Mouse (Mus musculus) adrenal gland, postnatal 36 days (tissue): ENCODE measurements around the gene 4632433K11Rik. TPM values are rescaled to one million over a fixed set of nuclear protein-coding genes. Genes with fewer than 3 reads are reported as not detected.

Experiments used
- DNase-seq, 2 experiments: peaks; one replicate each; pipeline ENCODE4 v3.0.0; 2021; ENCODE audit warnings: mixed read lengths in 1 of 2
- total RNA-seq, 2 experiments: library from RNA; stranded (reverse); gene quantifications; 2 replicates each; pipeline ENCODE4 v1.2.3; 2021

The 4632433K11Rik gene
- total RNA-seq, 2 experiments from 2014 or later, result not detected

DNA sequence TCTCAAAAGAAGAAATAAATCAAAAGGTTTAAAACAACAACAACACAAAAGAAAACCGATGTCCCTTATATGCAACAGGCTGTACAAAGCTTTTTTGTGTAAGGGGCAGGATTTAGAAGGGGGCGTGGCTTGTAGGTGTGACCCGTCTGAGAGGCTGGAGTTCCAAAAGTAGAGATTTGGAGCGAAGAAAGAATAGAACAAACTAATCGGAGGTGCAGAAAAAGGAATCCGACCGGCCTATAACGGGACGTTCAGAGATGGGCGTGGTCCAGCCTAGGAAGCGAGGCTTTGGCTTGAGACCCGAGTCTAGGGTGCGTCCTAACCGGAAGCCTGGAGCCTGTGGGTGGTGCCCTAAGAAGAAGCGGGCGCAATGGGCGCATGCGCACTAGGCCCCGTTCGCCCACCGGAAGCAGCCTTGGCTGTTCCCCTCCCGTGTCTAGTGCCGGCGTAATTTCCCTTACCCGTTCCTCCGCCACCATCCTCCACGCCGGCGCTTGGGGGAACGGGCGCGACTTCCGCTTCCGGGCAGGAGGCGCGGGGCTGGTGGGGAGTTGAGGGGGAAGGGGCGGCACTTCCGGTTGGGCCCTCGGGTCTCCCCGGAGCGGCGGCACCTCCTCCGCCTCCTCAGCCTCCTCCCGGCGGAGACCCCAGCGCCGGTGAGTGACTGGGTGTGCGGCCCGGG is 13.8 kb upstream of the 4632433K11Rik start, which contains the start of the genes Zfp865 and Ccdc106:
Zfp865 (plus strand) TSS at position 377 of the 682 bp plus-strand sequence.
Ccdc106 (plus strand) TSS at position 554 of the 682 bp plus-strand sequence.
- peak; percentile 99 to 100 for DNase-seq

DNA sequence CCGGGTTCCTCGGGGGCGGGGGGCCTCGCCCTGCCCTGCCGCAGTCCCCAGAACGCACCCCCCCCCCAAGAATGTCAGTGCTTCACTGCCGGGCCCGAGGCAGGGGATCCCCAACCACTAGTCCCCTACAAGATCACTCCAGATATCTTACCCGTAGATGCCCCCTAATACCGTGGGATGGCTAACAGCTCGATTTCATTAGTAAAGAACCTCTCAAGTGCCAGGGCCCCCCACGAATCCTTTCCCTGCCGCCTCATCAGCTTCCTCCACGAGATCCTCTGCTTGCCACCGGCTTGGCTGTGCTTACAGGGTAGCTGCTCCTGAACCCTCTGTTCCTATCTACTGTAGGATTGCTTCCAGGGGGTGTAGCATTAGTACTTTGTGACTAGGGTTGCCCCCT is 13.2 kb upstream of the 4632433K11Rik start:
- DNase-seq, result no peak

DNA sequence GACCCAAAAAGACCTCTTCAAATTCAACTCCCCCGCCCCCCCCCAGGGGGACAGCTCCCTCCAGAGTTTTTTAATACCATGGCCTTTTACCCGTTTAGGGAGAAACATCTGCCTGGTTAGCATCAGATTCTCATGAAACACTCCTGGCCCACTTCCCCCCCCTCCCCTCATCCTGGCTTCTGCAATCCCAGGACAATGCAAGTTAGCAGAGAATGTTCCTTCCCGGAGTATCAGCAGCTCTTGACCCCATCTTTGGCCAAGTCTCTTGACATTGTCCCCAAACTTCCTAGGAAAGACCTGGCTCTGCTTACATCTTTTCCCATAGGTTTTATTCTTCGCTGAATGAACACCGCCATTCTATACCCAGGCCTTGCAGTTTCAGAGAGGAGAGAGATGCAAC is 12.7 kb upstream of the 4632433K11Rik start:
- DNase-seq, result no peak

DNA sequence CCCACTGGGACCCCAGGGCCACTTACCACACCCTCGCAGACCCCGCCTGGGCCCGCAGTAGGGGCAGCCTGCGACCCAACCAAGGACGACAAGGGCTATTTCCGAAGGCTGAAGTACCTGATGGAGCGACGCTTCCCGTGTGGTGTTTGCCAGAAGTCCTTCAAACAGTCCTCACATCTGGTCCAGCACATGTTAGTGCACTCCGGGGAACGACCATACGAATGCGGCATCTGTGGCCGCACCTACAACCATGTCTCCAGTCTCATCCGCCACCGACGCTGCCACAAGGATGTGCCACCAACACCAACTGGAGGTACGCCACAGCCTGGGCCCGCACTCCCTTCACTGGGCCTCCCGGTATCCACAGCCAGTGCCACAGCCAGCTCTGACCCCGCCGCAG is 4.4 kb upstream of the 4632433K11Rik start:
- no peak for DNase-seq

DNA sequence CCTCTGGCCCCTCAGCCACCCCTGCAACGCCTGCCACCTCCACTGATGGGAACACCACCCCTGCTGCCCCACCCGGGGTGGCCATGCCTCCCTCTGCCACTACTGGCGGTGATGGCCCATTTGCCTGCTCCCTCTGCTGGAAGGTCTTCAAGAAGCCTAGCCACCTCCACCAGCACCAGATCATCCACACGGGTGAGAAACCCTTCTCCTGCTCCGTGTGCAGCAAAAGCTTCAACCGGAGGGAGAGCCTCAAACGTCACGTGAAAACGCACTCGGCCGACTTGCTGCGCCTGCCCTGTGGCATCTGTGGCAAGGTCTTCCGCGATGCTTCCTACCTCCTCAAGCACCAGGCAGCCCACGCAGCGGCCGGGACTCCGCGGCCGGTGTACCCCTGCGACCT is 4.0 kb upstream of the 4632433K11Rik start:
- no peak for DNase-seq

DNA sequence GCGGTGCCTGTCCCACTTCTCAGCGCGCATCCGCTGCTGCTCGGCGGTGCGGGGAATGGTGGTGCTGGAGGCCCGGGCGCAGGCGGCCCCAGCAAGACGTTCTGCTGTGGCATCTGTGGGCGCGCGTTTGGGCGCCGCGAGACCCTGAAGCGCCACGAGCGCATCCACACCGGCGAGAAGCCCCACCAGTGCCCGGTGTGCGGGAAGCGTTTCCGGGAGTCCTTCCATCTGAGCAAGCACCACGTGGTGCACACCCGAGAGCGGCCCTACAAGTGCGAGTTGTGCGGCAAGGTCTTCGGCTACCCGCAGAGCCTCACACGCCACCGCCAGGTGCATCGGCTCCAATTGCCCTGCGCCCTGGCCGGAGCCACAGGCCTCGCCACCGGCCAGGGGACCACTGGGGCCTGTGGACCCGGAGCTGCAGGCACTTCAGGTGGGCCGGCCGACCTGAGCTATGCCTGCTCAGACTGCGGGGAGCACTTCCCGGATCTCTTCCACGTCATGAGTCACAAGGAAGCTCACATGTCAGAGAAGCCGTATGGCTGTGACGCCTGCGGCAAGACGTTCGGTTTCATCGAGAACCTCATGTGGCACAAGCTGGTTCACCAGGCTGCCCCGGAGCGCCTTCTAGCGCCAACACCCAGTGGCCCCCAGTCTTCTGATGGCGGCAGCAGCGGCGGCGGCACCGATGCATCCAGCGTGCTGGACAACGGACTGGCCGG is 3.2 kb upstream of the 4632433K11Rik start:
- no peak for DNase-seq

GRCm38 (mm10) chr7:5031496-5031895 is 2.4 kb upstream of the 4632433K11Rik start:
- DNase-seq, result no peak

GRCm38 (mm10) chr7:5035628-5036027 is 1.7 kb downstream of the 4632433K11Rik start:
- no peak for DNase-seq

- no peak for DNase-seq
Observed at GRCm38 (mm10) chr7:5036136-5036535, 2.2 kb downstream of the 4632433K11Rik start.

DNA sequence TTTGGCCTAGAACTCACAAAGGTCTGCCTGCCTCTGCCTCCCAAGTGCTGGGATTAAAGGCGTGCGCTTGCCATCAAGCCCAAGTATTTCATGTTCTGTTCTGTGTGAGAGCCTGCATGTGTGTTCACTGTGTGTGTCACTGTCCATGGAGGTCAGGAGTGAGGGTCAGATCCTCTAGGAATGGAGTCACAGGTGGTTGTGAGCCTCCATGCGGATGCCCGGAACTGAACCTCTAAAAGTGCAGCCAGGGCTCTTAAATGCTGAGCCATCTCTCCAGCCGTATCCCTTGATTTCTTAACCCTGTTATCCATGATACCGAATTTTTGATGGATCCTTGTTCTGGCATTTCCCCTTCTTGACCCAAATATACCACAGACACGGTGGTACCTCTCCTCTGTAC is 3.1 kb downstream of the 4632433K11Rik start:
- no peak for DNase-seq

DNA sequence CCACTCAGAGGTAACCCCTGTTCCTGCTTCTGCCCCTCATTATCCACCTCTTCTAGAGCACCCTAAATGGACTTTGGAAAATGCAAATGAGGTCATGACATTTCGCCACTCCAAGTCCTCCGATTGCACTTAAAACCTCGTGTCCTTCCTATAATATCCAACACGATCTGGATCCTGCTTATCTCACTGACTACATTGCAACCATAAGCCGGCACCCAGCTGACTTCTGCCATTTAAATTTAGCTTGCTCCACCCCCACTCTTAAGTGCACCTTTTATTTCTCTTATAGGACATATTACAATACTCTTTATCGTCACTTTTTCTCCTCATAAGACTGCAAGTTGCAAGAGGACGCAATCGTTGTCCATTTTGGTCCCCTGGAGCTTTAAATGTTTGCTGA is 3.5 kb downstream of the 4632433K11Rik start:
- no peak for DNase-seq

- peak; percentile 95 to 97 for DNase-seq
Observed at GRCm38 (mm10) chr7:5038109-5038732, 4.3 kb downstream of the 4632433K11Rik start, which contains the start of gene Zfp784. Zfp784 (minus strand) TSS chr7:5038446.

- no peak for DNase-seq
Observed at GRCm38 (mm10) chr7:5038940-5039339, 5.0 kb downstream of the 4632433K11Rik start.

DNA sequence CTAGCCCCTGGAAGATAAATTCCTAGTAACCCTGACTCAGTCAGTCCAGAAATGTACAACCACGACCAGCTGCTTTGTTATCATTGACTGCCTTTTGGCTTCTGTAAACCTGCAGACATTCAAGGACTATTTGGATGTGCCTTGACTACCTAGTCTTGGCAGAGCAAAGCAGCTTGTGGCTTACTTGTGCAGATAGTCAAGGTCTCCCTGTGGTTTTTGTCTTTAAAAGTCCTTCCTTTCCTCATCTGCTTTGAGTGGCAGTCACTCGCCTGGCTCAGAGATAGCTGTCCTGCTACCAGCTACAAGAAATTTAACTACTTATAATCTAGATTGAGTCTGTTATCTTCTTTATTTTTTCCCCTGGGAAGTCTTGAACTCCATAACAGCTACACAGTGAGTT is 11.1 kb downstream of the 4632433K11Rik start:
- no peak for DNase-seq

- no peak for DNase-seq
Observed at GRCm38 (mm10) chr7:5046112-5046511, 12.2 kb downstream of the 4632433K11Rik start.

DNA sequence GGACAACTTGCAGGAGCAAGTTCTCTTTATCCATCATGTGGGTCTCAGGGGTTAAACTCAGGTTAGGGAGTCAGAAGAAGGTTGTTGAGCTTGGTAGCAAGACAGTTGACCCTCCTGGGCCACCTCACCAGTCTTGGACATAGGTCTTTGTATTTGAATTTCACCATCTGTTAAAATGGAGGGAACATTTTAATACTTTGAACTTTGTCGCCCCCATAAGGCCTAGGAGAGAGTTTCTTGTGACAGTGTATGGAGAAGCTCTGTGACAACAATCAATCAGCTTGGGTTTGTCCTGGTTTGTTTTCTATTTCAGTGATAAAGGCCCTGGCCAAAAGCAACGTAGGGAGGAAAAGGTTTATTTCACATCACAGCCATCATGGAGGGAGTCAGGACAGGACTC is 13.4 kb downstream of the 4632433K11Rik start:
- no peak for DNase-seq

DNA sequence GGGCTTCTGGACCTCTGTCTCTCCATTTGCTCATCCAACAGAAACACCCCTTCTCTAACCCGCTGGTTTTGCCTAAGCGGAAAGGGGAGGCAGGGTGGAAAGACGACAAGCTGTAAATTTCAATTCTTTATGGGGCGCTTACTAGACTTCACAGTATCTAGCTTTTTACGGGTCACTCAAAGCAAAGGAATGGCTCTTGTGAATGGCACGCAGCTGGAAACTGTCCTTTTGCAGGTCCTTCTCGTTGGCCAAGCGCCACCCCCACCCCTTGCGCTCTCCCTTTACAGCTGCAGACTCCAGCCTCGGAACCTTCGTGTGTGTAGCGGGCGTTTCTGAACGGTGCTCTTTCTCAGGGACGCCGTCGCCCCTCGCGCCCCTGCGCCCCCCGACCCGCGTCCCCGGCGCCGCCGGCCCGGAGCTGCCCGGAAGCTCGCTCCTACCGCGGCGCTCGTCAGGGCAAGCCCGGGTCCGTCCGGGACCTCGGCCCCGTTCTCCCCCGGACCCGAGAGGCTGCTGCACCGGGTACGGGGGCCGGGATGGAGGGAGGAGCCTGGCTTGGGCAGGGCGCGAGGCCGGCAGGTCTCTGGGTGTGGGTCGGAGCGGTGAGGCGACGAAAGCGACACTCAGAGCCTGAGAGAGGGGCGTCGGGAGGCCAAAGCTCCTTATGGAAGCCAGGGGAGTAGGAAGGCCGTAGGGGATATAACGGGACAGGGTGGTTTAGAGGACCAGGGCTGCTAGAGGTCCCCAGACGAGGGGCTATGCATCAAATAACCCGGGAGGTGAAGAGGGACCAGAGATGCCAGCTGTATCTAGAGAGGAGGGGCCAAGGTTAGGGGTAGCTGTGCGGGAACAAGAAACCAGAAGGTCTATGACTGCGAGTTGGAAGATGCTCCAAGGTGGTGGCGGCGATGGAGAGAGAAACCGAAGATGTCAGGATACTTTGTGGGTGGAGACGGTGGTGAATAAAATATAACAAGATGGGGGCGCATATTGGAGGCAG is 17.6 kb downstream of the 4632433K11Rik start, which contains the start of gene Zfp580:
Zfp580 (plus strand) TSS at position 346 of the 1,000 bp plus-strand sequence.
- DNase-seq, result peak; percentile 78 to 87

GRCm38 (mm10) chr7:5052438-5052837 is 18.5 kb downstream of the 4632433K11Rik start:
- DNase-seq, result no peak

DNA sequence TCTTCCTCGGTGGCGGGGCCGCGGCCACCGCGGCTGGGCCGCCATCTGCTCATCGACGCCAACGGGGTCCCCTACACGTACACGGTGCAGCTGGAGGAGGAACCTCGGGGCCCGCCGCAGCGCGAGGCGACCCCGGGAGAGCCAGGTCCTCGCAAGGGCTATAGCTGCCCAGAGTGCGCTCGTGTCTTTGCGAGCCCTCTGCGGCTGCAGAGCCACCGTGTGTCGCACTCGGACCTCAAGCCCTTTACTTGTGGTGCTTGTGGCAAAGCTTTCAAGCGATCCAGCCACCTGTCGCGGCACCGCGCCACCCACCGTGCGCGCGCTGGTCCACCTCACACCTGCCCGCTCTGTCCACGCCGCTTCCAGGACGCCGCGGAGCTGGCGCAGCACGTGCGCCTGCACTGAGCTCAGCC is 19.0 kb downstream of the 4632433K11Rik start:
- DNase-seq, result no peak

- no peak for DNase-seq
Observed at GRCm38 (mm10) chr7:5053456-5054179, 19.7 kb downstream of the 4632433K11Rik start.
